Mouse (Mus musculus) inflammation-experienced regulatory T-cells, adult 6 months (primary cell): ENCODE data around the gene Cln3. TPM values are rescaled to one million over a fixed set of nuclear protein-coding genes. Genes with fewer than 3 reads are reported as not detected.

ENCODE experiments used
- ATAC-seq: one replicate; pipeline ENCODE4 v1.8.0; 2017
- polyA plus RNA-seq, 3 experiments: library from polyadenylated mRNA; unstranded; fragments of 100-300 nt; shearing (Covaris generic); gene quantifications; one replicate each; pipeline ENCODE4 v1.2.1; 2017

Gene Cln3
- 10 to 100 TPM; 25.2 to 57.9 (median 51.4) TPM for polyA plus RNA-seq

DNA sequence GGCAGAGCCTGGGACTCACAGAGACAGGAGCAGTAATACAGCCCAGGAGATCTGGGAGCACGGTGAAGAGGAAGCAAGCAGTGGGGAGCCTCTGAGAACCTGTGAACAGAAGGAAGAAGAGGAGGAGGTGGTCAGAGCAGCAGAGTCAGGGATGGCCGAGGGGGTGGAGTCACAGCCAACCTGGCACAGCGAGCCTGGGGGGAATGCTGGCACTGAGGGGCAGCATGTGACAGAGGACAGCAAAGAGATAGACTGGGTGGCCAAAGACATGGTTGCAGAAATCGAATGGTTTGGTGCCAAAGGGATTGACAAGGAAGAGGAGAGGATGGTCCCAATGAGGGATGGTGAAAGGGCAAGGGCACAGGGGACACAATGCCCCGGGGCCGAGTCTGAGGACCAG, at the start of gene Cln3:
Cln3 (minus strand) TSS at position 101 of the 400 bp plus-strand sequence.
- no peak for ATAC-seq

DNA sequence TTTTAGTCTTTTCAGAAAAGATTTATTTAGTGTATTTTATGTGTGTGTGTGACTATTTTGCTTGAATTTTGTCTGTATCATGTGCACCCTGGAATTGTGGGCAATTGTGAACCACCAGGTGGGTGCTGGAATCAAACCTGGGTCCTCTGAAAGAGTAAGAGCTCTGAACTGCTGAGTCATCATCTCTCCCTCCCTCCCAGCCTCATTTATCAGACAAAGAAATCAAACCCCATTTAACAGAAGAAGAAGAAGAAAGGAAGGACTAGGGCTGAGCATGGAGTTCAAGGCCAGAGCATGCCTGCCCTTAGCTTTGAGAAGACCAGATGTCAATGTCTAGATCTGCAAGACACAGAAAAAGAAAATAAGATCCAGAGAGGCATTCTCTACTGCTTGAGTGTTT, 49.8 kb upstream of the Cln3 start:
- no peak for ATAC-seq

GRCm38 (mm10) chr7:126632478-126632877, 46.9 kb upstream of the Cln3 start:
- ATAC-seq = no peak

DNA sequence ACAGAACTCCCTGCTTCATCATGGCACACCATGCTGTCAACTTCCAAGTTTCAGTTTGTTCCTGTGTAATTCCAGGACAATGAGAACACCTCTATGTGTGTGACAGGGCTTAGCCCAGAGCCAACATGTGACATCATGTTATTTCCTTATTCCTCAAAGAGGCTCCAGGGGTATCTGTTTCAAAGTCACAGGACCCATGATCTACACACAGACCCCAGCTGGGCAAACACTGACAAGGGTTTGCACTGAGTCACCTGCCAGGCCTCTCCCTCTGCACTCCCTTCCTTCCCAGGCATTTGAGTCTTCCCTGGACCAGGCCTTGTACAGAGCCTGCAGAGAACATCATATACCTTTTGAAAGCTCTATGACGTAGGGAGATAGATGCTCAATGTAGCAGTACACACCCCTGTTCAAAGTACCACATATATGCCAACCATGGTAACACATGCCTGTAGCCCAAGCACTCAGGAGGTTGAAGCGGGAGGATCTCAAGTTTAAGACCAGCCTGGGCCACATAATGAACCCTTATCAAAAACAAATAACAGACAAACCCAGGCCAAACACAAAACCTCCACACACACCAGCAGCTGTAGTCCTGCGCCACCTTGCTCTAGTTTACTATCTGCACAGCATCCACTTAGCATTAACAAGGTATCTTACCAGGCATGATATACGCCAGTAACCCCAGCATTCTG, 45.4 kb upstream of the Cln3 start, which contains the start of gene Nupr1:
Nupr1 (minus strand) TSS at position 38 of the 695 bp plus-strand sequence.
- ATAC-seq = no peak

GRCm38 (mm10) chr7:126629915-126630314, 44.3 kb upstream of the Cln3 start:
- ATAC-seq = no peak

DNA sequence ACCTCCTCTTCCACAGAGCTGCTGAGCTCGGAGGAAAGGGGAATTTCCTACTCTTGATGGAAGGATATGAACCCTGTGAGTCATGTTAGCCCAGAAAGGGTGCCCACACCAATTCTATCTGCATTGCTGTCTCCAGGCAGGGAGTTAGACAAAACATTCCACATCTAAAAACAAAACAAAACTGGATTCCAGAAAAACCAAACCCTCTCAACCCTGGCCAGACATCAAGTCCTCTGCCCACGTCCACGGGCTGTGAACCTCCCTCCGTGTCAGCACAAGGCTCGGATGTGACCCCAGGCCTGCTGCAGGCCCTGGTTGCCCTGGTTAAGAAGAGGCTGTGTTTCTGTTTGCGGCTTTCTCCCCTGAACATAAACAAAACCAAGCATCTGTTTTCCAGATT, 42.5 kb upstream of the Cln3 start:
- no peak for ATAC-seq

DNA sequence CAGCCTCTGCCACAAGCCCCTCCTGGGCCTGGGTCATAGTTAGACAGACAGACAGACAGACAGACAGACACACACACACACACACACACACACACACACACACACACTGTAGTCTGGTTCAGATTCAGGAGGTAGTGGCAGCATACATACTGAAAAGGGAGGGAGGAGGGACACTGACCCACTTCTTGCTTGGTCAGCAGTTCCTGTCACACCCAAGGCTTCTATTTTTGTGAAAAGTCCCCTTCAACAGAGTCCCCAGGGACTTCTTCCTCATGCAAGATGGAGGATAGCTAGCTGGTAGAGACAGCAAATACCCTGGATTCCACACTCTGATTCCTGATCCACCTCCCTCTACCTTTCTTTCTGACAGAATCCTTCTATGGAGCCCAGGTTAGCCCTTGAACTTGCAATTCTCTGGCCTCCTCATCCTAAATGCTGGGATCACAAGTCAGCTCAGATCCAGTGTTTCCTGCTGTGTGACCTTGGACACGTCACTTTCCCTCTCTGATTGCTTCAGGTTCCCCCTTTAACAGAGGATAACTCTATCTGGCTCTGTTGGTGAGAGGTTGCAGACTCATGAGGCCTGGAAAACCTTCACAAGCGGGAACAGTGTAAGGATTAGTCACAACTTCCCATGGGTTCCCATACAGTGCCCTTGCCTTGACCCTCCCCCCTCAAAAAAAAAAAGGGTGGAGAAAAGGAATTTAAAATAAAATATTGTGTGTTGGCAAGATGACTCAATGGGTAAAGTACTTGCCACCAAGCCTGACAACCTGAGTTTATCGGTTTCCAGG, 40.4 kb upstream of the Cln3 start:
- no peak for ATAC-seq

- ATAC-seq = no peak
Measured at GRCm38 (mm10) chr7:126625369-126625768, 39.8 kb upstream of the Cln3 start.

GRCm38 (mm10) chr7:126624774-126625173, 39.2 kb upstream of the Cln3 start:
- ATAC-seq = no peak

- no peak for ATAC-seq
Measured at GRCm38 (mm10) chr7:126623381-126623780, 37.8 kb upstream of the Cln3 start.

DNA sequence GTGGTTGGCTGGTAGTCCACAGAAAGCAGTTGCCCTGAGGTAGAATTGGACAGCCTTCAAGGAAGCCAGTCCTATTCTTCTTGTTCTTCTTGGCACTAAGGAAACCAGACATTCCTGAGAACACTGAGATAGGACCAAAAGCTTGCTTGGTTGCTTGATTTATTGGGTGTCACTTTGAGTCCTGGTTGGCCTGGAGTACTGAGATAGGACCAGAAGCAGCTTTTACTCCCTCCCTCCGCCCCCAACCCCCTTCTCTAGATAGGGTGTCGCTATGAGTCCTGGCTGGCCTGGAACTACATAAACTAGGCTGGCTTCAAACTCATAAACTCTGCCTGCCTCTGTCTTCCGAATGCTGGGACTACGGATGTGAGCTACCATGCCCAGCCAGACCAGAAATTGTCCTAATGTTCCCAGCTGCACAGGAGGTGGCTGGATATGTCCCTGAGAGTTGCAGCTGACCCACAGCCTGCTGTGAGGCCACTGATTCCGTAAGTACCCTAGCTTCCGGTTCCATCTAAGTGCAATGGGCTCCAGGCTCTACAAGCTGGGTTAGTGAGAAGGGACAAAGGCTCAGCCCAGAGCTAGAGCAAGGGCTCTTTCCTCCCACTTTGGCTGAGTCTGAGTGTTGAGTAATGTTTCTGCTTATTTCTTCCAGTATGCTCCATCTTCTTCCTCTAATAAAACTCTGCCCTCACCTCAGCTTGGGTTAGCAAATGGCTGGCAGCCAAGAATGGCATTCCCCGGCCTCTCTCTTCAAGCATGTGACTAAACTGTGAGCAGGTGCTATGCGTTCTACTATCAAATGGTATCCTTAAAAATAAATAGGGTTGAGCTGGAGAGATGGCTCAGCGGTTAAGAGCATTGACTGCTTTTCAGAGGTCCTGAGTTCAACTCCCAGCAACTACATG, 36.1 kb upstream of the Cln3 start:
- ATAC-seq = no peak

DNA sequence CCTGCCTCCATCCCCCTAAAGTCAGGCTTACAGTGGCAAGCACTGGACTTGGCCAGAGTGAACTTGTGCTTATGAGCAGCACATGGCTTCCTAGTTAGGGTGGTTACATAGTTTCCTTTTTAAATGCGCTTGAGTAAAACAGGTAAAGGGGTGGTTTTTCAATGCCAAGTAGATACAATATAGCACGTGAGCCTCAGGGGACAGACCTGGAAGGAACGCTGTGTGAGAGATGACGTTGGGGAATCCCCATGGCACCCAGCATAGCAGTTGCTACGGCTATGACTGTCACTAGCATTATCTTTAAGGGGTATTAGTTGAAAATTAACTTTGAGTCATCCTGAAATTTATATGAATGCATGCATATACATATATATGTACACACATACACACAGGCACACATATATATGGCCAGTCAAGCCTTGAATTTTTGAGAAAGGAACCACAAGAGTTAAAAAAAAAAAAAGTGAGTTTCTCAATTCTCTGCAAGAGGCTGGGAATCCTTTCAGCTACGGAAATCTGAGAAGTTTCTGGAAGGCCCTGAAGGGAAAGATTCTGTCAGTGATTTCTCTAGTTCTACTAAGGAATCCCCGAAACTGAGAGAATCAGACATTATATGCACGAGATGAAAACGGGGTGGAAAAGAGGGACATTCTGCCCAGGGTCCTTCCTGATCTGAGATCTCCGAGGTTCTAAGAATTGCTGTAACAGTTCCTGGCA, 34.1 kb upstream of the Cln3 start:
- ATAC-seq = peak; percentile 82

GRCm38 (mm10) chr7:126616707-126617106, 31.1 kb upstream of the Cln3 start:
- no peak for ATAC-seq

GRCm38 (mm10) chr7:126612736-126613135, 27.1 kb upstream of the Cln3 start:
- no peak for ATAC-seq

GRCm38 (mm10) chr7:126607796-126608195, 22.2 kb upstream of the Cln3 start:
- no peak for ATAC-seq

DNA sequence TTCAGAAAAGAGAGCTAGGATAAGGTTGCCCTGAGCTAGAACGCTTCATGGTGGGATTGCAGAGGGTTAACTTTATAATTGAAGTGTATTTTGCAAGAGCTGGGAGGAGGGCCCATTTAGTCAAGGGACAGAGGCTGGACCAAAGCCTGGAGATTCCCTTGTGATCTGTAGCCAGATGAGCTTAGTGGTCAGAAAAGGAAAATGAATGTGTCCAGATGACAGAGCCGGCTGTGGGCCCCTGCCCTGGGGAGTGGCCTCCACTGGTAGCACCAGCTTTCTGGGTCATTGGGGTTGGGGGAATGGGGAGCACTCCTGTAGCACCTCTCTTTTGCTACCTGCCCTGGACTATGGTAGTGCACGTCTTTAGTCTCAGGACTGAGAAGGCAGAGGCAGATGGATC, 21.4 kb upstream of the Cln3 start:
- ATAC-seq = no peak

GRCm38 (mm10) chr7:126606611-126607010, 21.0 kb upstream of the Cln3 start:
- ATAC-seq = peak; percentile 32

DNA sequence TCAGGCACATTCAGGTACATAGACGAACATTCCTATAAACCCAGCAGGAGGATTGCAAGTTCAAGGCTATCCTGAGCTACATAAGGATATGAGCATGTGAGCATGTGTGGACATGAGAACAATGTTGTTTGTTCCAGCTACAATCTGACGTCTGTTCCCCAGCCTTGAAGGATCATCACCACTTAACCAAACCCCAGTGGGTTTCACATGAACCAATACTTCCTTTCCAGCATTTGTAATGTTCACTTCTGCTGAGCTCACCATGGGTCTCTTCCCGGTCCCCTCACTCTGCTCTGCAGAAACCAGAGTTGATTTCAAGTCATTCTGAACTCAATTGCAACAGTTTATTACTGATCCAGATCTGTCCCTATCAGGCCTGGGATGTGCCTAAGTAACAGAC, 17.0 kb upstream of the Cln3 start:
- ATAC-seq = no peak

DNA sequence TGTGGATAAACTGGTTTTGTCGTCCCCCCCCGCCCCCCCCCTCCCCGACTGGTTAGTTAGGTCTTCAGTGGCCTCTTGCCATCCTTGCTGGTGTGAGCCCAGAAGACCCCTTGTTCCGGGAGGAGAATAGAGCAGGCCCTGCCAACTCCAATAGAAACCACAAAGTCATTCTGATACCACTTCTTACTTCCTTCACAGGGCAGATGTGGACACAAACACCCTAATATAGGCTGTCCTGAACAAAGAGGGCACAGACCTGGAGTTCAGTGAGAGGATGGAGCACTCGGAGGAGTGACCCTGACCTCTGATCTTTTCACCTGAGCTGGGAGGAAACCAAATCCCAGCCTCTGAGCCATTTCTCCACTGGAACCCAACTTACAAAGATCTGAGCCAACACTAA, 16.3 kb upstream of the Cln3 start:
- no peak for ATAC-seq

GRCm38 (mm10) chr7:126598919-126599318, 13.3 kb upstream of the Cln3 start:
- no peak for ATAC-seq

- no peak for ATAC-seq
Measured at GRCm38 (mm10) chr7:126596414-126596813, 10.8 kb upstream of the Cln3 start.

- no peak for ATAC-seq
Measured at GRCm38 (mm10) chr7:126595890-126596289, 10.3 kb upstream of the Cln3 start.
